Mouse (Mus musculus) megakaryocyte-erythroid progenitor cell, adult 5-6 weeks (primary cell): Measurements from ENCODE around the gene Ptrh2. TPM values are rescaled to one million over a fixed set of nuclear protein-coding genes. Genes with fewer than 3 reads are reported as not detected.

ENCODE experiments used
- ATAC-seq: replicated peaks from 2 replicates; pipeline ENCODE4 v1.8.0; 2016; ENCODE audit warnings: mild to moderate bottlenecking, inconsistent platforms; ENCODE audit not compliant: severe bottlenecking, poor library complexity, low FRiP score, low TSS enrichment
- total RNA-seq, 2 experiments: library from RNA; stranded (forward) in 1 of 2; stranded (reverse) in 1 of 2; fragments of 200-1000, 215-1000 nt in 1 of 2; fragments of >200 nt in 1 of 2; fragmentation: Nextera tagmentation in 1 of 2; gene quantifications; 2 replicates each; pipeline ENCODE4 v1.2.3; 2014 to 2017

Gene Ptrh2
- total RNA-seq, 2 experiments from 2014 or later = 28.9 to 39.3 TPM

GRCm38 (mm10) chr11:86664406-86664805 is 19.4 kb upstream of the Ptrh2 start:
- no peak for ATAC-seq

DNA sequence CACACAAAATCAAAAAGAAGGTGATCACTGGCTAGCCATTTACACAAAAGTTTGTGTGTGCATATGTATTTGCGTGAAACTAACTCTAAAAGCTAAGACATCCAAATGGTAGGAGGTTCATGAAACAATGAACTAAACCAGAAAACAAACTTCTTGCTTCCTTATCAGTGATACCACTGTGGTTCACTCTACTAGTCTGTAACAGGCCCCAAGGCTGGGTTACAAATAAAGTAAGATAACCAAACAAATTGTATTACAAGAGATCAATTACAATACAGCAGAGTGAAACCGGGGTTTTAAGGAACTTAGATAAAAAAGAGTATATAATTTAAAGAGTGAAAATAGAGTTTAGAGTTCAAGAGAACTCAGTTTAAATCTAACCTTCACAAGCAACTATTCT is 16.2 kb upstream of the Ptrh2 start:
- no peak for ATAC-seq

DNA sequence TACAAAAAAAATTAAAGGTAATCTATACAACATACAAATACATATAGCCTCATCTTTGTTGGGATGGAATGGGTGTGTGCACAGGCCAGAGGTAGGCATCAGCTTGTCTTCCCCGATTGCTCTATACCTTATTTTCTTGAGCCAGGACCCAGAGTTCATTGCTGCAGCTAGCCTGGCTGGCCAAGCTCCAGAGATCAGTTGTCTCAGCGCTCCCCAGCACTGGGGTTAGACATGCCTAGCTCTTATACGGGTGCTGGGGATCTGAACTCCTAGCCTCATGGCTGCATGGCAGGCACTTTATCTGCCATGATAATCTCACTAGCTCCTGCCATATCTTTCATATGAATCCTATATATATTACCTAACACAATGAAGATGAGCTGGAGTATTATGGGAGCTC is 15.6 kb upstream of the Ptrh2 start:
- ATAC-seq = no peak

DNA sequence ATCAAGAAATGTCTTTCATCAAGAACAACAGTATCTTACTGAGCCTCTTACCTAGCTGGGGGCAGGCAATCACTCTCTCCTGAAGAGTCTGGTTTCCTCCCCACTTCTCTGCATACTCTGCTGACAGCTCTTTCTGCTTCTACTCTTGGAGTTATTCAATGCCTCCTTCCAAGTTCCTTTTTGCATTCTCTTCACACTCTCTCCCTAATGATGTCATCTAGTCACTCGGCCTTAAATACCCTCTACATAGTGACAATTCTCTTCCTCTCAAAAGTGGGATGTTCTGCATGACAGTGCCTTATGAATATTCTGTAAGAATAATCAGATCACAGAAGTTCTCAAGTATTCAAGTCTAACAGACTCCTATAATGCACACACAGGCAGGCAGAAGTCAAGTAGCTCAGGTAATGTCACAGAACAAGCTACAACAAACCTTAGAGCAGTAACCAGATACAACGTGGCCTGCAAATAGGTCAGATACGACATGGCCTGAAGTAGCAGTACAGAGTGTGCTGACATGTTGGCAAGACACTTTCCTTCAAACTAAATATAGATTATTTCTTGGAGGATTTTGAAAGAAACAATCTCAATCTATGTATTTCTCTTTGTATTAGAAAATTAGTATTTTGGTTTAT is 12.6 kb upstream of the Ptrh2 start:
- no peak for ATAC-seq

DNA sequence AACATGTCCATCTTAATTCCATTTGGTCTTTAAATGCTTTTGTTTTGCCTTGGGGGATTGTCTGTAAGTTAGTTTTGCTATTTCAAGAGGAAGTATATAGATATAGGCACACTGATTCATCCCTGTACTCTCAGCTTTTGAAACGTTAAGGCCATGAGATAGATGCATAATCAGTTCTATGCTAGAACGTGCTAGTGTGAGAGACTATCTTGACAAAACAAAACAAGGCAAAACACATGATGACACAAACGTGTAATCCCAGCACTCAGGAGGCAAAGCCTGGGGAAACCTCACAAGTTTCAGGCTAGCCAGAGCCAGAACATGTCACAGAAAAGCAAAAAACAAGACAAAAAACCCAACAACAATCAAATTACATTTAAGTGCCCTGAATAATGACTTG is 11.0 kb upstream of the Ptrh2 start:
- no peak for ATAC-seq

- 0 out of 2 replicates have a peak, but pooled peaks have one; percentile 34 for ATAC-seq
Measured at GRCm38 (mm10) chr11:86675520-86675919, 8.3 kb upstream of the Ptrh2 start.

GRCm38 (mm10) chr11:86678957-86679356 is 4.8 kb upstream of the Ptrh2 start:
- ATAC-seq = no peak

- ATAC-seq = no peak
Measured at GRCm38 (mm10) chr11:86680729-86681128, 3.1 kb upstream of the Ptrh2 start.

- no peak for ATAC-seq
Measured at GRCm38 (mm10) chr11:86681423-86681822, 2.4 kb upstream of the Ptrh2 start.

GRCm38 (mm10) chr11:86682861-86683260 is 924 bp upstream of the Ptrh2 start:
- no peak for ATAC-seq

- ATAC-seq = peak; percentile 11; the same call in 1 of the 2 replicates
Measured at GRCm38 (mm10) chr11:86684126-86685012, 584 bp downstream of the Ptrh2 start.

DNA sequence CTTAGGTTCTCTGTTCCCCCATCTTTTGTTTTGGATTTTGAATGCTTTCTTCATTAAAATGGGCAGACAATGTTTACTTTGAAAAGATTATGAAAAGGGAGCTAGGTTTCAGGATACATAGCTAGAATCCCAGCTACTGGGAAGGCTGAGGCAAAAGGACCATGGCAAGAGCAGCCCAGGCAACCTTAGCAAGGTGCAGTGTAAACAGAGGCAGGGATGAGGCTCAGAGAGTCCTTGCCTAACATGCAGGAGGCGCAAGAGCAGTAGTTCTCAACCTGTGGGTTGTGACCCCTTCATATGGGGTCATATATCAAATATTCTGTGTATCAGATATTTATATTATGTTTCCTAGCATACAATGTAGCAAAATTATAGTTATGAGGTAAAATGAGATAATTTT is 1.6 kb downstream of the Ptrh2 start:
- no peak for ATAC-seq

GRCm38 (mm10) chr11:86690383-86690782 is 6.6 kb downstream of the Ptrh2 start:
- ATAC-seq = no peak

GRCm38 (mm10) chr11:86691482-86691881 is 7.7 kb downstream of the Ptrh2 start:
- no peak for ATAC-seq

GRCm38 (mm10) chr11:86691956-86692355 is 8.2 kb downstream of the Ptrh2 start:
- ATAC-seq = no peak

- no peak for ATAC-seq
Measured at GRCm38 (mm10) chr11:86692546-86692945, 8.8 kb downstream of the Ptrh2 start.

GRCm38 (mm10) chr11:86695461-86695860 is 11.7 kb downstream of the Ptrh2 start:
- ATAC-seq = no peak

- no peak for ATAC-seq
Measured at GRCm38 (mm10) chr11:86701151-86701550, 17.4 kb downstream of the Ptrh2 start.

- no peak for ATAC-seq
Measured at GRCm38 (mm10) chr11:86714606-86715005, 30.8 kb downstream of the Ptrh2 start.

DNA sequence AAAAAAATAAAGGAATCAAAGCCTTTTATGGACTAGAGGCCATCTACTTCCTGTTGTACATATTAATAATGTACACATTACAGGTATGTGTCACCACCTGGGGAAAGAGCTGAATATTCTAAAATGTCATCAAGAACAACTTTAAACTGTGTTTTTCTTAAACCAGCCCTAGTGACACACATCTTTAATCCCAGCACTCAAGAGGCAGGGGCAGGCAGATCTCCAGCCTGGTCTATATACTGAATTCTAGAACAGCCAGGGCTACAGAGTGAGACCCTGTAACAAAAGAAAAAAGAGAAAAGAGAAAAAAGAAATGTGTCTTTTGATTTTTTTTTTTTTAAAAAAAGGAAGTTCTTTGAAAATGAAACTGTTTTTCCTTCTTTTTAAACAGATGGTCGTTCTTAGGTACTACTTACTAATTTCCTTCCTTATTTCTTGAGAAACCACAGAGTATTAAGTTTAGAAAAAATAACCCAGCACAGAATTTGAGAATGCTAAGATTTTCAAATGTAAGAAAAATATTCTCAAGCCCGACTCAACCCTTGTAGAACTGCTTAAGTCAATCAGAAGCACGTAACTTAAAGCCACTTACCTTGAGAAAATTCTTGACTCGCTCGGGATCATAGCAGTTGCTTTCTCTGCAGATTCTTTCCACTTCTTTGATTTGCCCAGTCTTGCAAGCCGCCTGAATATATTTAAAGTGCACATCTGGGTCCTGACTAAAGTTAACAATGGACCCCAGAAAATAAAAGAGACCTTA is 33.7 kb downstream of the Ptrh2 start:
- no peak for ATAC-seq
